Mouse (Mus musculus): ENCODE measurements at regions not wholly inside any gene's neighbourhood (a gene's known extent, or its start where the extent isn't known, plus 50 kb on each side); places are given as distances from the start of the nearest gene placed in this dataset.

DNA sequence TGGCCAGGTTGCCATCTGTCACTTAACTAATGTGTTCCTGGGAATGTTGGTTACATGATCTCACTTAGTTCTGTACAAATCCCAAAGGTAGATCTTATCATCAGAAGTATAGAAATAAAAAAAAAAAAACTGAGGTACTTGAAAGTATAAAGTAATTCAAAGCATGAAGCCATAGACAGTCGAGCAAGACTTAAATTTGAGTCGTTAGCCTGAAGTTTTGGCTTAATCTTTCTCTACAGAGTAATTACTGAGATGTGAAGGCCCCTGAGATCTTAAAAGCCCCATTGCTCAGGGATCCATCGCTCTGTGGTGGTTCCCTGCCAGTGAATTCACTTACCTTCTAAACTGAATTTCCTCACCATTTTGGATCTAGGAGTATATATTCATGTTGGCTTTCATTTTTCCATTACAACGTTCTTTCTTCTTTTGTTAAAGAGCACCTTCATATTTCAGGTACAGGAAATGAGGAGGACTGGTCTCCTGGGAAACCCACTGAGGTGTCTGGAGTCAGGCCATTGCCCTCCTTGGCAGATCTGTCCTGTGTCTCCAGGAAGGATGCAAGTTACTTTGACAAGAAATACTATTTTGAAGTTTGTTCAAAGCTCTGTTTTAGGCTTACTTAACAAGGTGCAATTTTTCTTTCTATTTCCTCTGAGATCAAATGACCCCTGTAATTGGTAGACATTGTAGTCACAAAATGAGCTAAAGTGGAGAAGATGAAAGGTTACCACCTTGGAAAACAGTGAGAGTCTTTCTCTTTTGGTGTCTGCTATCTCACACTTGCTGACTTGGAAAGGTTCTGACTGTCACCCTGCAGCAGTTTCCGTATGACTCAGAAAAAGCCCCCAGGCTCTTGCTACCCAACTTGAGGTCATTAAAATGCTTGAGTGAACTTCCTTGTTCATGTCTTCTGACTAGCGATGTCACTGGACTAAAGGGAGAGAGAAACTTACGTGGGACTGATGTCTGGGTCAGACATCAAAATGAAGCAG, 180.5 kb upstream of the Zc3h12c start:
- TF ChIP-seq CTCF (IDR thresholded peaks at IDR 0.05 in 2 of 3, conservative IDR thresholded peaks at IDR 0.05 in 1 of 3; ENCODE audit: control insufficient read depth in 1 of 3, insufficient read depth in 1 of 3, low read depth in 2 of 3, low read length in 3 of 3, poor library complexity in 1 of 3, severe bottlenecking in 1 of 3) (no peak), TBP (IDR thresholded peaks at IDR 0.05; ENCODE audit: low read depth, low read length) (no peak), RAD21 (IDR thresholded peaks at IDR 0.05; ENCODE audit: low read depth, low read length) (no peak), MAX (IDR thresholded peaks at IDR 0.05; ENCODE audit: low read length) (no peak), POLR2A (IDR thresholded peaks at IDR 0.05; ENCODE audit: control insufficient read depth in 1 of 2, insufficient read depth in 1 of 2, low read depth in 1 of 2, low read length in 2 of 2, poor library complexity in 1 of 2) (no peak), TAL1 (IDR thresholded peaks at IDR 0.05; ENCODE audit: low read length) (no peak), EP300 (IDR thresholded peaks at IDR 0.05; ENCODE audit: low read depth in 1 of 2, low read length in 2 of 2) (no peak), MAFK (IDR thresholded peaks at IDR 0.05; ENCODE audit: borderline replicate concordance, low read depth, low read length) (no peak), POLR2AphosphoS2 (IDR thresholded peaks at IDR 0.05; ENCODE audit: low read length) (no peak), ZC3H11A (IDR thresholded peaks at IDR 0.05; ENCODE audit: low read depth, low read length) (no peak), NELFE (IDR thresholded peaks at IDR 0.05; ENCODE audit: low read depth, low read length) (no peak), POLR2AphosphoS5 (IDR thresholded peaks at IDR 0.05; ENCODE audit: borderline replicate concordance, low read depth, low read length) (no peak), MYC (IDR thresholded peaks at IDR 0.05; ENCODE audit: low read depth, low read length) (no peak), MXI1 (IDR thresholded peaks at IDR 0.05; ENCODE audit: low read depth, low read length) (no peak)
